Mouse (Mus musculus): ENCODE measurements at regions not wholly inside any gene's neighbourhood (a gene's known extent, or its start where the extent isn't known, plus 50 kb on each side); places are given as distances from the start of the nearest gene placed in this dataset.

- no peak for TF ChIP-seq POLR2A (IDR thresholded peaks at IDR 0.05; ENCODE audit: control insufficient read depth, low read depth, low read length)
- no peak for TF ChIP-seq CTCF (IDR thresholded peaks at IDR 0.05; ENCODE audit: control insufficient read depth, insufficient read depth, insufficient replicate concordance, low read depth, low read length)
Observed at GRCm38 (mm10) chr1:185585191-185585870, 130.7 kb downstream of the Slc30a10 start.

Measured in testis, adult 2 months (tissue).